Mouse (Mus musculus): ENCODE measurements around the gene Nkg7.

DNA sequence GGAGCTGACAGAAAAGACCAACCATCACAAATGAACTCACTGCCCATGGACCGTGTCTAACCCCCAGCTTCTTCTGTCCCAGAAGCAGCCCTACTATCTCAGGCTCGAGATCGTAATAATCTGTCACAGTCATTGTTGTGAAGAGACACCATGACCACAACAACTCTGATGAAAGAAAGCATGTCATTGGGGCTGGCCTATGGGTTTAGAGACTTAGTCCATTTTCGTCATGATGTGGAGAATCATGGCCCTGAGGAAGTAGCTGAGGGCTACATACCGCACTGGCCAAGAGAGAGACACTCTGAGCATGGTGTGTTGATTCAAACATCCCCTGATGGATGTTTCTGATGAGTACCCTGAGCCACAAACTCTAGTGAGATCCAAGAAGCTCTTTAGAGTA, 2.2 kb upstream of the Nkg7 start:
- TF ChIP-seq CTCF (IDR thresholded peaks at IDR 0.05; ENCODE audit: control insufficient read depth, insufficient read depth, low read length) (no peak), POLR2A (IDR thresholded peaks at IDR 0.05; ENCODE audit: borderline replicate concordance, control insufficient read depth, low read depth, low read length) (no peak)
